Mouse (Mus musculus) heart, postnatal 14 days (tissue): ENCODE data around the gene Aplp1. TPM values are rescaled to one million over a fixed set of nuclear protein-coding genes. Genes with fewer than 3 reads are reported as not detected.

Experiments
- DNase-seq, 2 experiments: peaks; one replicate each; pipeline ENCODE4 v3.0.0; 2021 to 2022
- intact Hi-C: fragments of 180-260 bp; cut with DNase I; formaldehyde crosslinking; loops from one replicate; pipeline ENCODE4 v1.15.1; 2025
- total RNA-seq, 2 experiments: library from RNA; stranded (reverse); gene quantifications; 2 replicates each; pipeline ENCODE4 v1.2.3; 2021

Gene Aplp1
- total RNA-seq, 2 experiments from 2014 or later: 4.0 to 4.4 TPM

- no peak for DNase-seq
- intact Hi-C loops: no loop called here
Measured at GRCm38 (mm10) chr7:30417856-30418255, 27.5 kb downstream of the Aplp1 start.

GRCm38 (mm10) chr7:30413596-30413995 is 31.7 kb downstream of the Aplp1 start, which contains the start of gene Tyrobp:
TSS of gene Tyrobp (plus strand) at chr7:30413760.
- intact Hi-C loops: no loop called here
- no peak for DNase-seq

GRCm38 (mm10) chr7:30412735-30413147 is 32.6 kb downstream of the Aplp1 start:
- intact Hi-C loops: no loop called here

DNA sequence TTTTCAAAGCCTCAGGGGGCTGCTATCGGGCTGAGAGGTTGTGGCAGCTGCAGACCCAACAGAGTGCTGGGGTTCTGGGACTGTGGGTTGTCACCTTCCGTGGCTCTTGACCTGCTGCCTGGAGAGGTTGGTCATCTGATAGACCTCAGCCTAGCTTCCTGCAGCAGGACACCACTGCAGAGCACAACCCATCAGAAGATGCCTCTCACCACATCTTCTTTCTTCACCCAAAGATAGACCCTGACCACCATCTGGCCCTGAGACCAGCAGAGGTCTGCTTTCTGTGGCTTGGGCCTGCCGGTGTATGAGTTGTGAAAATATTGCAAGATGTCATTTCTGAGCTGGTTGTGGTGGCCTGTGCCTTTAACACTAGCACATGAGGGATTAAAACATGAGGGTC is 34.3 kb downstream of the Aplp1 start:
- intact Hi-C loops: no loop called here
- DNase-seq: no peak

More at GRCm38 (mm10) chr7:30412735-30413147, 32.6 kb downstream of the Aplp1 start:
- no peak for DNase-seq

- intact Hi-C loops: no loop called here
- no peak for DNase-seq
Measured at GRCm38 (mm10) chr7:30409789-30410188, 35.5 kb downstream of the Aplp1 start.

DNA sequence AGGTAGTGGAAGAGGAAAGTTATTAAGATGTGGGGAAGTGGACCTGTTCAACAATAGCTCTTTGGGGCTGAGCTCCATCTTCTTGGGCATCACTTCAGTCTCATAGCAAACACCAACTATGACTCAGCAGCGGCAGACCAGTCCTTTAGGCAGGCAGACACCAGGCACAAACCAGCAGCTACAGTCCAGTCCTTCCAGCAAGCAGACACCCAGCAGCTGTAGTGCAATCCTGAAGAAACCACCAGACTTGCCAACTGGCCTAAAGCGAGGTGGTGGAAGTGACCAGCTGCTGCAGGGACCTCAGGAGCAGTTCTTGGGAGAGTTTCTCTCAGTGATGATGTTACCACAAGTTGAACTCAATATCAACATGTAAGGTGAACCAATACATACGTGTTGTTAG is 36.7 kb downstream of the Aplp1 start:
- intact Hi-C loops: no loop called here
- no peak for DNase-seq

- intact Hi-C loops: no loop called here
- no peak for DNase-seq
Measured at GRCm38 (mm10) chr7:30402343-30402742, 43.0 kb downstream of the Aplp1 start.

GRCm38 (mm10) chr7:30399671-30400070 is 45.7 kb downstream of the Aplp1 start:
- intact Hi-C loops: no loop called here

GRCm38 (mm10) chr7:30394871-30395270 is 50.5 kb downstream of the Aplp1 start:
- DNase-seq: no peak
- intact Hi-C loops: no loop called here

More at GRCm38 (mm10) chr7:30399671-30400070, 45.7 kb downstream of the Aplp1 start:
- no peak for DNase-seq

DNA sequence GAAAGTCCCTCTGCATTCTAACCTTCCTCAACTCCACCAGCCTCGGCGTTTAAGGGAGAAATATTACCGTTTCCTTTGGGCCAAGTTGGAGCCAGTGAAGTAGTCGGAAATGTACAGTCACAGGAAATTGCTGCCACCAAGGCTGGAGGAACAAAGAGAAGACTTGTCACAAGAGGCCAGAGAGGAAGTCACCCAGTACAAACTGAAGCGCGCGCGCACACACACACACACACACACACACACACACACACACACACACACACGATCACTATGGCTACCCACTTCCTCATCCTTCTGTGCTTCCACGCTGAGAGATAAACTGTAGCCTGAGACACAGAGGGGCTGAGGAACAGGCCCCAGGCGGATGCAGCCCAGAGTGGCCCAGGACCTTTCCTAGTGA is 51.0 kb downstream of the Aplp1 start:
- intact Hi-C loops: no loop called here
- DNase-seq: peak; percentile 15 to 20

DNA sequence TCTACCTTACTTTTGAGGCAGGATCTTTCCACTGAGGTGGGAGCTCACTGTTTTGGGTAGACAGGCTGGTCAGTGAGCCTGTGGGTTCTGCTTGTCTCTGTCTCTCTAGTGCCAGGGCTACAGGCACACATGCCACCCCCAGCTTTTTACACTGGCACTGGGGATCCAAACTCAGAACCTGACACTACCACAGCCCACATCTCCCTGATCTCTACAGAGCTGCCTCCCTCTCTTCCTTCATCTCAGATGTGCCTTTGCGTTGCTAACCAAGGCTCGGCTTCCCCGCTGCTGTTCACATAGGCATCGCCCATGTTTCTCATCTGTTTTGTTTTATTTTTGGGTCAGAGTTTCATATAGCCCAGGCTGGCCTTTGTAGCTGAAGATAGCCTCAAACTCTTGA is 51.7 kb downstream of the Aplp1 start:
- intact Hi-C loops: no loop called here
- no peak for DNase-seq

GRCm38 (mm10) chr7:30392746-30393520 is 52.4 kb downstream of the Aplp1 start:
- intact Hi-C loops: no loop called here
- no peak for DNase-seq

Other genes with a start within 250 kb of the Aplp1 start
- gene Capns1, start 246.7 kb downstream of the Aplp1 start, total RNA-seq: 100 to 1,000 TPM; 285 to 301 TPM
- 10 to 100 TPM; 52.8 to 55.5 TPM for gene Polr2i, start 213.6 kb downstream of the Aplp1 start, total RNA-seq
- 10 to 100 TPM; 47.4 to 60.8 TPM for gene Tbcb, start 213.3 kb downstream of the Aplp1 start, total RNA-seq
- not detected for gene Ovol3, start 209.8 kb downstream of the Aplp1 start, total RNA-seq
- gene Thap8, start 165.4 kb downstream of the Aplp1 start, total RNA-seq: under 1 TPM; 0.22 to 0.43 TPM
- gene Wdr62, start 165.1 kb downstream of the Aplp1 start, total RNA-seq: 1 to 10 TPM; 2.7 to 2.9 TPM
- 10 to 100 TPM in 1 of 2 experiments, 1 to 10 TPM in 1; 7.0 to 14.1 TPM for gene Clip3, start 153.8 kb downstream of the Aplp1 start, total RNA-seq
- gene Alkbh6, start 136.8 kb downstream of the Aplp1 start, total RNA-seq: 10 to 100 TPM; 22.0 to 23.0 TPM
- 1 to 10 TPM; 1.4 to 1.8 TPM for gene Syne4, start 130.7 kb downstream of the Aplp1 start, total RNA-seq
- under 1 TPM; 0.85 to 0.88 TPM for gene E130208F15Rik, start 123.8 kb downstream of the Aplp1 start, total RNA-seq
- gene Sdhaf1, start 121.6 kb downstream of the Aplp1 start, total RNA-seq: 10 to 100 TPM; 12.1 to 12.8 TPM
- 1 to 10 TPM in 1 of 2 experiments, under 1 TPM in 1; 0.83 to 1.2 TPM for gene Lrfn3, start 82.8 kb downstream of the Aplp1 start, total RNA-seq
- gene Tyrobp, start 31.8 kb downstream of the Aplp1 start, total RNA-seq: 10 to 100 TPM; 18.6 to 19.9 TPM
- gene Hcst, start 25.7 kb downstream of the Aplp1 start, total RNA-seq: 1 to 10 TPM; 1.2 to 1.3 TPM
- gene Nfkbid, start 23.8 kb downstream of the Aplp1 start, total RNA-seq: under 1 TPM; 0.67 to 0.71 TPM
- not detected for gene Kirrel2, start 12.2 kb upstream of the Aplp1 start, total RNA-seq
- not detected for gene Nphs1, start 12.8 kb upstream of the Aplp1 start, total RNA-seq
- gene Prodh2, start 48.1 kb upstream of the Aplp1 start, total RNA-seq: not detected
- gene Arhgap33, start 89.5 kb upstream of the Aplp1 start, total RNA-seq: 1 to 10 TPM; 2.7 to 3.2 TPM
- gene Hspb6, start 106.6 kb upstream of the Aplp1 start, total RNA-seq: 100 to 1,000 TPM; 425 to 488 TPM
- gene Proser3, start 106.8 kb upstream of the Aplp1 start, total RNA-seq: 1 to 10 TPM; 4.6 to 5.3 TPM
- gene Lin37, start 114.3 kb upstream of the Aplp1 start, total RNA-seq: 10 to 100 TPM; 14.4 to 16.4 TPM
- 10 to 100 TPM; 63.8 to 65.6 TPM for gene U2af1l4, start 117.8 kb upstream of the Aplp1 start, total RNA-seq
- gene Gm49396, start 117.8 kb upstream of the Aplp1 start, total RNA-seq: 1 to 10 TPM; 1.9 to 2.4 TPM
- 10 to 100 TPM; 66.3 to 67.3 TPM for gene Psenen, start 118.1 kb upstream of the Aplp1 start, total RNA-seq
- gene Igflr1, start 119.9 kb upstream of the Aplp1 start, total RNA-seq: 1 to 10 TPM; 1.9 to 2.5 TPM
- gene Kmt2b, start 143.2 kb upstream of the Aplp1 start, total RNA-seq: 10 to 100 TPM; 22.6 to 26.9 TPM
- gene Zbtb32, start 153.4 kb upstream of the Aplp1 start, total RNA-seq: not detected
- under 1 TPM; 0.34 to 0.38 TPM for gene Upk1a, start 167.3 kb upstream of the Aplp1 start, total RNA-seq
- 1,000 to 10,000 TPM; 4,389 to 4,822 TPM for gene Cox6b1, start 180.6 kb upstream of the Aplp1 start, total RNA-seq
- not detected for gene Etv2, start 190.3 kb upstream of the Aplp1 start, total RNA-seq
- gene Rbm42, start 204.8 kb upstream of the Aplp1 start, total RNA-seq: 10 to 100 TPM; 49.1 to 53.1 TPM
- 1 to 10 TPM; 4.7 to 4.8 TPM for gene Haus5, start 219.5 kb upstream of the Aplp1 start, total RNA-seq
- gene Pmis2, start 226.1 kb upstream of the Aplp1 start, total RNA-seq: under 1 TPM in 1 of 2 experiments, not detected in 1; 0.43 TPM